Comparison of ENCODE assay signal across 10 mouse cellular contexts in the genomic region with DNA sequence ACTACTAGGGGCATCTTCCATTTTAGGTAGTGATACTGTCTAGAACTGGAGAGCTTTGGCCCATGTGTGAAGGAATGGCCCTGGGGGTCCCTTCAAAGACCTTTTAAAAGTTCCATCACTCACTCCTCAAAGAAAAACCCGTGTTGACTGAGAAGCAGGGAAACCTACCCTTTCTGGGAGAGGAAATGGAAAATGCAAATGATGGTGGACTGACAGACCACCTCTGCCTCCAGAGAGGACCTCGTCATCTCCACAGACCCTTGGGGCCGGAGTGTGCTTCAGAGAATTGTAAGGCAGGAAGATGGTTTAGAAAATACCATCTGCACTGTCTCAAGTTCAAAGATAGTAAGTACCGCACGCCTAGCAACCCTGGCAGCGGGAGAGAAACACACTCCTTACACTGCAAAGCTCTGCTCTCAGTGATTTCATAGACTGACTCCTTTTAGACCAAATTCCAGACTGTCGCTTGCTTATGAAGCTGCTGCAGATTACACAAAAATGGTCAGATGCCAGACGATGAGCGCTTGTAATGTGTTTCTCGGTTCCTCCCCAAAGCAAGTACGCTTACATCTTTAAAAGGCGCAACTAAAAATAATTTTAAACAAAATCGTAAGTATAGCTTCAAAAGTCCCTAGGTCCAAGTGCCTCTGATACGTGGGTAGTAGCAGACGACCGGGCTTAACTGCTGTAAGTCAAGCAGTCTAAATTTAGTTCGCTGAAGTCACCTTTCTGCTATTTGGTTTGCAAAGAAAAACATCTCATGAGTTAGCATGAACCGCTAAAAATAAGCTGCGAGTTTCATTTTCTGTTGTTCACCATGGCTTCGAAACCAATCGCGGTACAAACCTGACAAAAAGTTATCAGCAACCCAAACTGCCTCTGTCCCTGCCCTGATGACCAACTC. TPM values are rescaled to one million over a fixed set of nuclear protein-coding genes. Genes with fewer than 3 reads are reported as not detected.
DNase-seq lines count a peak whose midpoint lies in the region; ATAC-seq and TF ChIP-seq lines count a peak whose summit lies in the region.
"Had no signal": no experiment of that assay in that cellular context is flagged by ENCODE, and none has a peak within 500 bp of the region (broad histone marks: within the 10 kb centered on the region; RNA-seq: fewer than 3 reads in every experiment).

No protein-coding gene starts in this region.

- WGBS in limb, embryonic 14.5 days, result 85% methylated on average over 22 of the region's 22 CpGs
- WGBS in stomach, embryonic 14.5 days, result 62% methylated on average over 22 of the region's 22 CpGs
- 93% methylated on average over 22 of the region's 22 CpGs for WGBS in forebrain, embryonic 13.5 days

- H3K4me2 ChIP-seq in limb, embryonic 14.5 days (replicated peaks; ENCODE audit: low read depth, low read length, severe bottlenecking), result no peak overlapping the region
- H3K4me2 ChIP-seq in stomach, embryonic 14.5 days (replicated peaks; ENCODE audit: low read depth, low read length), result no peak overlapping the region
- H3K4me2 ChIP-seq in forebrain, embryonic 13.5 days, result no peak overlapping the region
- H3K4me2 ChIP-seq: embryonic facial prominence, embryonic 15.5 days had no signal

- no peaks in the 10 kb centered on the region for H3K36me3 ChIP-seq in limb, embryonic 14.5 days (ENCODE audit: control insufficient read depth, insufficient read depth, low read length)
- no peaks in the 10 kb centered on the region for H3K36me3 ChIP-seq in stomach, embryonic 14.5 days (ENCODE audit: control insufficient read depth, insufficient read depth, low read length)
- H3K36me3 ChIP-seq in forebrain, embryonic 13.5 days (ENCODE audit: poor library complexity, severe bottlenecking), result no peaks in the 10 kb centered on the region
- H3K36me3 ChIP-seq: embryonic facial prominence, embryonic 15.5 days had no signal

- peak overlapping the region; percentile 38; the same call in 1 of the 2 replicates for H3K27ac ChIP-seq in limb, embryonic 14.5 days (replicated peaks; ENCODE audit: low read depth, low read length)
- H3K27ac ChIP-seq in stomach, embryonic 14.5 days (ENCODE audit: low read length), result peak overlapping the region; percentile 39; the same call in 1 of the 2 replicates
- no peak overlapping the region for H3K27ac ChIP-seq in forebrain, embryonic 13.5 days
- H3K27ac ChIP-seq: embryonic facial prominence, embryonic 15.5 days had no signal

- no peaks in the 10 kb centered on the region for H3K9me3 ChIP-seq in limb, embryonic 14.5 days (ENCODE audit: control insufficient read depth, low read length)
- no peaks in the 10 kb centered on the region for H3K9me3 ChIP-seq in stomach, embryonic 14.5 days (ENCODE audit: control insufficient read depth, low read depth, low read length)
- H3K9me3 ChIP-seq in forebrain, embryonic 13.5 days (replicated peaks), result no peaks in the 10 kb centered on the region
- H3K9me3 ChIP-seq: embryonic facial prominence, embryonic 15.5 days had no signal

- H3K27me3 ChIP-seq in limb, embryonic 14.5 days (ENCODE audit: control insufficient read depth, insufficient read depth, low read length), result no peaks in the 10 kb centered on the region
- H3K27me3 ChIP-seq in stomach, embryonic 14.5 days (ENCODE audit: control insufficient read depth, insufficient read depth, low read length), result no peaks in the 10 kb centered on the region
- H3K27me3 ChIP-seq in forebrain, embryonic 13.5 days, result no peaks in the 10 kb centered on the region
- H3K27me3 ChIP-seq: embryonic facial prominence, embryonic 15.5 days had no signal

- ATAC-seq in limb, embryonic 14.5 days (ENCODE audit: low FRiP score, low read depth), result no peak
- ATAC-seq in stomach, embryonic 14.5 days (ENCODE audit: insufficient number of reproducible peaks, insufficient read depth, low FRiP score, low read depth), result peak; percentile 14; the same call in 1 of the 2 replicates
- ATAC-seq in forebrain, embryonic 13.5 days, result no peak

- DNase-seq in right cerebral cortex, adult 2 months (ENCODE audit: low spot score in 2 of 2), result peak; percentile 64 to 66
- DNase-seq in right cerebral cortex, adult 18-20 months, result no peak
- DNase-seq in heart, adult 9 months (ENCODE audit: low spot score in 2 of 2), result peak; percentile 54 to 70
- no peak for DNase-seq in limb, embryonic 14.5 days (ENCODE audit: low spot score)
- DNase-seq in adrenal gland, postnatal 10 days, result no peak
- DNase-seq in kidney, postnatal 36 days, result no peak
- DNase-seq: kidney, adult 9 months had no signal

- no peak overlapping the region for H3K4me3 ChIP-seq in limb, embryonic 14.5 days (replicated peaks; ENCODE audit: low read length)
- H3K4me3 ChIP-seq in stomach, embryonic 14.5 days (ENCODE audit: low read depth, low read length), result no peak overlapping the region
- no peak overlapping the region for H3K4me3 ChIP-seq in forebrain, embryonic 13.5 days
- H3K4me3 ChIP-seq: embryonic facial prominence, embryonic 15.5 days had no signal

- peaks cover 8% of the 10 kb centered on the region for H3K4me1 ChIP-seq in limb, embryonic 14.5 days (ENCODE audit: control insufficient read depth, insufficient read depth, low read length)
- H3K4me1 ChIP-seq in stomach, embryonic 14.5 days (ENCODE audit: control insufficient read depth, insufficient read depth, low read length), result no peaks in the 10 kb centered on the region; the same call in 1 of the 2 replicates
- peaks cover 8% of the 10 kb centered on the region for H3K4me1 ChIP-seq in forebrain, embryonic 13.5 days

- no peak for TF ChIP-seq POLR2A in limb, embryonic 14.5 days (IDR thresholded peaks at IDR 0.05; ENCODE audit: borderline replicate concordance, extremely low read depth, insufficient read depth, insufficient read length)

- H3K9ac ChIP-seq in limb, embryonic 14.5 days (ENCODE audit: low read depth, low read length, severe bottlenecking), result no peak overlapping the region
- no peak overlapping the region for H3K9ac ChIP-seq in stomach, embryonic 14.5 days (replicated peaks; ENCODE audit: low read depth, low read length)
- no peak overlapping the region for H3K9ac ChIP-seq in forebrain, embryonic 13.5 days
- H3K9ac ChIP-seq: embryonic facial prominence, embryonic 15.5 days had no signal

RNA-seq across cellular contexts. Expression of a gene that starts 12.6 kb away (rescaled TPM):
- 2.8 and 3.8 TPM in 2 replicates for polyA plus RNA-seq in limb, embryonic 14.5 days (2012; rRNA removed)
- 14.9 and 16.8 TPM in 2 replicates for polyA plus RNA-seq in limb, embryonic 14.5 days (2014; fragmentation: Nextera tagmentation; extraction: Ambion mirVana)
- 23.0 and 25.5 TPM in 2 replicates for polyA plus RNA-seq in stomach, embryonic 14.5 days (2014; fragmentation: Nextera tagmentation; extraction: Ambion mirVana)
- 10 to 100 TPM; 35.7 to 37.8 TPM for total RNA-seq in adrenal gland, postnatal 10 days (2021)
- 30.5 and 30.8 TPM in 2 replicates for polyA plus RNA-seq in forebrain, embryonic 13.5 days (2015; fragmentation: Nextera tagmentation; extraction: Ambion mirVana)

Comparison
In these comparisons a context has a peak if more than half of its experiments do, and no peak if none do; other contexts are left out.
1. DNase-seq: peak in right cerebral cortex, adult 2 months (2 of 2) and heart, adult 9 months (2 of 2); none in right cerebral cortex, adult 18-20 months (single experiment), limb, embryonic 14.5 days (single experiment), adrenal gland, postnatal 10 days (single experiment) and kidney, postnatal 36 days (0 of 2).